Mouse (Mus musculus) cerebral cortex, adult 2 months (tissue): ENCODE data around the gene Galnt18.

Source experiments
- WGBS: fragments of 180-500 bp; shearing (Covaris S2); methylation state at CpG from one replicate; pipeline ENCODE4 v1.1.7; 2018; 5-methylcytosine and 5-hydroxymethylcytosine counted together

The Galnt18 gene

DNA sequence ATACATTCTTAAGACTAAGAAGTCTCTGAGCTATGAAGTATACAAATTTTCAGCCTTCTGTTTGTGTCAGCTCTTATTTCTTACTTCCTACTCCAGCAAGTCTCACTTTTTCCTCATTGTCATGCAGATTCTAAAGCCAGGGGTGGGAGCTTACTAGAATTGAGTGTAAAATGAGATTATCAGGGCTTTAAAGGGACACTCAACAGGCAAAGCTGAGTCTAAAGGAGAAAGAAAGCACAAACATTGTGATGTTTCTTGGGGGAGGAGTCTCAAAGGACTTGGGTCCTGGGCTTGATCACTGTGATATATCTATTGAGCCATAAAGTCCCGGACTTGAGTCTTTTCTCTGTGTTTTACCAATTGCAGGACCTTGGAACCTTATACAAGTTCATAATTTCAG lies 234.2 kb downstream of the Galnt18 start:
- WGBS, result 95% methylated on average over 1 of the region's 1 CpGs

- WGBS, result 71% methylated on average over 6 of the region's 6 CpGs
These were observed 241.8 kb downstream of the Galnt18 start for GRCm38 (mm10) chr7:111537946-111538345.

DNA sequence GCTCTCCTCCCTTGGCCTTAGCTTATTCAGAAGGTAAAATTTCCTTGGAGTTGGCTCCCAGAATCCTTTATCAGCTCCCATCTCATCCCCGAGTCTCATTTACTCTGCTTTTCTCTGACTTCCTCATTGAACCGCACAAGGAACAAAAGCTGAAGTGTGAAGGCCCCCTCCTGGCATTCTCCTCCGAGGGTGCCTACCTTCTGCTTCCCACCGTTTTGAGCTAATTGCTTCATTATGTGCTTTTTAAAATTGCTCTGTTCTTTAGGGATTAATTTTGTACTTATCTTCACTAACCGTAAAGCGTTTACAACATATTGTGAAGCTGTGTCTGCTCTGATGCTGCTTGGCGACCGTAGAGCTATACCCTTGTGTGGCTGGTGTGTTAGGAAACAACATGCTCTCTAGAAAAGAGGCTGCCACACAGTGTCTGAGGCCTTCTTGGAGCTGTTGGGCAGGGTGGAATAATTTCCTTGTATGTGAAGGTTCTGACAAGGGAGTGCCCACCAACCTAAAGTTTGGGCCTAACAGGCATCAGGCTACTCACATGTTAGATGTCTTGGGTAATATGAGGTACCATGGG lies 244.9 kb downstream of the Galnt18 start:
- WGBS, result 53% methylated on average over 8 of the region's 8 CpGs

DNA sequence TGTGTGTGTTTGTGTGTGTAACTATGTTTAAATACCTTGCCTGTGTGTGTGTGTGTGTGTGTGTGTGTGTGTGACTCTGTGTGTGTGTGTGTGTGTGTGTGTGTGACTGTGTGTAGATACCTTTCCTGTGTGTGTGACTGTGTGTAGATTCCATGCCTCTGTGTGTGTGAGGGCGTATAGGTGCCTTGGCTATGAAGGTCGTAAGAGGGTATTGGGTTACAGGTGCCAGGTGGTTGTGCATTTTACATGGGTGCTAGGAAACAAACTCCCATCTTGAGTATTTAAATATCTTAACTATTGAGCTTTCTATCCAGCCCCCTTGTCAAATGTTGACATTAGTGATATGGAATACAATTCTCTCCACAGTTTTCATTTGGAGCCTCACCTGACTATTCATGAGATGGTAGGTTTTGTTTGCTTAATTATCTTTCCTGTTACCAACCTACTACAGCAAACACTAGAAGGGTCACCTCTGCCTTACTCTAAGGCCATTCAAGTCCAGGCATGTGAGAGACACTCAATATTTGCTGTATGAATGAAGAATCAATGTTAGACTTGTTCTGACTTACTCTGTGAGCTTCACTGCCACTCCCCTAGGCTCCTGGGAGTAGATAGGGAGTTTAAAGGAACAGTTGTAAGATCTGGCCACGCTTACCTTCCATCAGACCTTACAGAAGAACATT lies 250.7 kb downstream of the Galnt18 start:
- 93% methylated on average over 3 of the region's 3 CpGs for WGBS

GRCm38 (mm10) chr7:111528462-111528861 lies 251.3 kb downstream of the Galnt18 start:
- WGBS, result 29% methylated on average over 1 of the region's 1 CpGs

DNA sequence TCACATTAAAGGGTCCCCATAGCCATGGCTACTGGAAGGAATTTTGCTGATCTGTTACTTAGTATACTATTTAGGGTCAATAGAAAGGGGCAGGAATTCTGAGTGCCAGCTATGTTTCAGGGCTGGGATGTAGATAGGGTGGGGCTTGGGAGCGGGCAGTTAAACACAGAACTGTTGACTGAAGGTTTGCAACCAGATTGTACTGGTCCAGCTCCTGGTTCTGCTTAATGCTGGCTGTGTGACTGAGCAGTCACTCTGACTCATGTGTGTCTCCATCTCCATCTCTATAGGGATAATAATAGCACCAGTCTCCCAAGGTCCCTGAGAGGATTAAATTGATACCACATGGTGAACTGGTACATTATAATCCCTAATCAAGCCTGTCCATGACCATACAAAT lies 258.9 kb downstream of the Galnt18 start:
- 86% methylated on average over 1 of the region's 1 CpGs for WGBS

DNA sequence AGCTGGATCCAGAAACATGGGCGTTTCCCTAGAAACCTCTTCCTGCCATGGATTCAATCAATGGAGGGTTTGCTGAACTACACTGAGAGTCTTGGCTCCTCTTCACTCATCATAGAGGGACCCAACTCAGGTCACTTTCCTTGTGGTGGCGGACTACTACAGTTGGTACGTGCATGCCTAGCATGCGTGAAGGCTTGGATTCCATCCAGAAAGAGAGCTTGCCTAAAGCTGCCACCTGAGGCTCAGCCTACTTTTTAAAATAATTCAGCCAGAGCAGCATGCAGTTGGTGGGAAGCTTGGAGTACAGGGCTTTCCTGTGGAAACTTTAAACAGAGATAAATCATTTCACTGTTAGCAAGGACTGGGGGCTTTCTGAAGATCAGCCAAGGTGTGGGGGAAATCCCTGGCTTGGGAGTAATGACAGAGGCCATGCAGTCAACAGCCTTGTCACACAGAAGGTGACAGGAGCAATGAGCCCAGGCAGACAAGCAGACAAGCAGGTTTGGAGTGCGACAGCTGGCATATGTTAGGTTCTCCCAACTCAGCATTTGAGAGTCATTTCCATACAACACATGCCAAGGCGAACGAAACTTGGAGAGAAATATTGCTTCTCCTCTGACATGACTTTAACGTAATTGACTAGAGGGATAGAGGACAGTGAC lies 261.1 kb downstream of the Galnt18 start:
- 49% methylated on average over 8 of the region's 8 CpGs for WGBS

DNA sequence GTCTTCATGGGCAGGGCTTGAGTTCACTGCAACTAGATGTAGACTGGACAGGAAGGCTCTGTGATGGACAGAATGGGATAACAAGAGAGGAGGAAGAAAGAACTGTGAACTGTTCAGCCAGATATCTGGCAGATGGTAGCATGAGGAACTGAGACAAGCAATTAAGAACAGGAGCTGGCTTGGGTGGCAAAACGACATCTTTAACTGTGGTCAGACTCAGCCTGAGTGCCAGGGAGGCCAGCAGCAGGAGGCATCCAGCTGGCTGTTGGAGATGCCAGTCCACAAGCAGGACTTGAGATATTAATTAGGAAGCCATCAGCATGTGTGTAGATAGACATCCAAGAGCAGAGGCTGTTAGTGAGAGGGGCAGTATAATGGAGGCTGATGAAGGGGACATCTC lies 262.9 kb downstream of the Galnt18 start:
- WGBS, result 47% methylated on average over 1 of the region's 1 CpGs

DNA sequence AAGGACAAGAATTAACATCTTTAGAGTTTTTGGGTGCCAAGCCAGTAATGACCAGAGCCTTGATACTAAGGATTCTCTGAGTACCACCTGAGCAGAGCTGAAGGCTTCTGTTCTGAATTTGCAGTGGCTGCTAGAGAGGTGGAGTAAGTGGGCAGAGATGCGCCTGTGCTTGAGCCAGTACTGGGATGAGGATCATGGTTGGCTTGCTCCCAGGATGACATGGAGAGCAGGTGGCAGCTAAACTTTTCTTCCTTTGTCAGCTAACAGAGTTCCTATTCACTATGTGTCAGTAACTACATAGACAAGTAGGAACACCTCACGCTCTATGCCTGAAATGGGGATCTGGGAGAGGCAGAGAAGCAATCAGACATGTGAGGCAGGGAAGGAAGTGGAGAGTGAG lies 264.3 kb downstream of the Galnt18 start:
- WGBS, result 65% methylated on average over 2 of the region's 2 CpGs

GRCm38 (mm10) chr7:111509167-111509854 lies 270.5 kb downstream of the Galnt18 start:
- 92% methylated on average over 2 of the region's 2 CpGs for WGBS

GRCm38 (mm10) chr7:111500616-111501015 lies 279.2 kb downstream of the Galnt18 start:
- WGBS, result 54% methylated on average over 2 of the region's 2 CpGs

GRCm38 (mm10) chr7:111499255-111499790 lies 280.5 kb downstream of the Galnt18 start:
- WGBS, result 63% methylated on average over 2 of the region's 2 CpGs

- WGBS, result 65% methylated on average over 6 of the region's 6 CpGs
These were observed 282.6 kb downstream of the Galnt18 start for GRCm38 (mm10) chr7:111497191-111497590.

DNA sequence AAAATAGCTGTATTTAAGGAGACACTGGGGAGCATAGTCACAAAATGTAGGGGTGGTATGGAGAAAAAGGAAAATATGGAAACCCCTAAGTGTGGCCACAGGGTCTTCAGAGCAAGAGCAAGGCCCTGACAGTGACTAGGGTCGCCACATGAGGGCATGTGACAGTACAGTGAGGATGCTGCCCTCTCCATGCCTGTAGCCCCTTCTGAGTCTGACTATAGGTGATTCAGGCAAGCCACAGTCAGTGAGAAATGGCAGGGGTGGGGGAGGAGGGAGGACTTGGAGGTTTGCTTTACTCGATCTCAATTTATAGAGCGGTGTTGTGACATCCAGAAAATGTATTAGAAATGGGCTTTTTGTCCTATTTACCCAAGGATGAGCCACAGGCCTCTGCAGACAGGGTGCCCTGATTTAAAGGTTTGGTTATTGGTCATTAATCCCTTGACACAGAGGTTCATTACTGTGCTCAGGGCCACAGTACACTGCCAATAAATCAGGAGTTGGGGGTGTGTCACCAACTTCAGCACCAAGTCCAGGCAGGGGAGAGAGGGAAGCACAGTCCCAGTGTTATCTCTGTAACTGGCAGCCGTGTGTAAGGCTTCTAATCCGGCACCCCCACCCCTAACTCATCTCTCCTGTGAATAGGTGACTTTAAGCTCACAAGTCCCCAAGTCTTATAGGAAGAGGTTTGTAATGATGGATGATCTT lies 287.4 kb downstream of the Galnt18 start:
- WGBS, result 92% methylated on average over 5 of the region's 5 CpGs

GRCm38 (mm10) chr7:111491566-111491965 lies 288.2 kb downstream of the Galnt18 start:
- 94% methylated on average over 2 of the region's 2 CpGs for WGBS

DNA sequence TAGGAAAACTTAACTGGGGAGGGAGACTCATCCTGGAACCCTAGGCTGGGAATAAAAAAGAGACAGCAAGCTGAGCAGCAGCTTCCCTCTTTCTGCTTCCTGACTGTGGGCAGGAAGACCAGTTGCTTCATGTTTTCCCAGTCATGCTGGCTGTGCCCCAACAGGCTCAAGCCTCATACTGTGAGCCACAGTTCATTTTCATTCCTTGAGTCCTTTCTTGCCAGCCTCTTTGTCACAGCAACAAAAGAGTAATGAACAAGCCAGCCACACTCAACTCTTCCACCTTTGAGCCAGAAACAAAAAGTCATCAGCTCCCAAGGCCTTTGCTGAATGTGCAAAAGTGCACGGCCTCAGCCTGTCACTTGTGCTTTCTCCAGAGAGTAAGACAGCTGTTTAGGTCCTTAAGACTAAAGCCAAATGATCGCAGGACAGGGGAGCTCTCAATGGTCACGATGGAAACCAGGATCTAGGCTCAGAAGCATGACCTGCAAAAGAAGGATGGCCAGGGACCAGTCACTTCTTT lies 292.9 kb downstream of the Galnt18 start:
- 60% methylated on average over 3 of the region's 3 CpGs for WGBS

DNA sequence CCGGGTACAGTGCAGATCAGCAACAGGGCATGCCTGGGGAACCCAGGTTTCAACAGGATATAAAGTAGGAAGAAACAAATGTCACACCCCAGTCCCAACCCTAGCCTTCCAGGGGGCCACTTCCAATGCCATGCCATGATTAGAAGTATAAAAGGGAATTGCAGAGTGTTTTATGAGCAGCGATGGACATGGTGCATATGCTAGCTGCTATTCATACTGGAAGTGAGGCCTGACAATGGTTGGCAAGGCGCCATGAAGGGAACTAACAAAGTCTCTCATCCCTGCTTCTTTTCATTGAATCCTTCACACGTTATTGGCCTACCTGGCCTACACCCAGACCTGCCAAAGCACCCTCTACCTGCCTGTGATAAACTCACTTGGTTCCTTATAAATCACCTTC lies 295.9 kb downstream of the Galnt18 start:
- 75% methylated on average over 4 of the region's 4 CpGs for WGBS

GRCm38 (mm10) chr7:111483321-111483720 lies 296.5 kb downstream of the Galnt18 start:
- WGBS, result 76% methylated on average over 3 of the region's 3 CpGs

GRCm38 (mm10) chr7:111467715-111468114 lies 312.1 kb downstream of the Galnt18 start:
- WGBS, result 49% methylated on average over 5 of the region's 5 CpGs

GRCm38 (mm10) chr7:111466720-111467119 lies 313.1 kb downstream of the Galnt18 start:
- 83% methylated on average over 1 of the region's 1 CpGs for WGBS

DNA sequence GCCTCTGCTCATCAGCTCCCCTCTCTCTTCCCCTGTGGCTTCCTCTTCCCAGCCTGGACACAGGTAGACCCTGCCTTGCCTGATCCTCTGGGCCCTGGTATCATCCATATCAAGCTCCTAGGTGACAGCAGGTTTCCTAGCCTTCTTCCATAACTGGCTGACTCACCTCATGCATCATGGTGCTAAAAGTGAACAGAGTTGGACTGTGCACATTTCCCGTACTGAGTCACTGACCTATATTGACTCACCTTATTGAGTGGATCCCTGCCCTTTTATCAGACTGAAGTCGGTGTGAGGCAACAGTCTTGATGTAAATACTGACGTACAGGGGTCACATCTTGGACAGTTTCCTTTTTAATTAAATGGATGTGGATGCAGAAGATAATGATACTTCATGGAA lies 313.7 kb downstream of the Galnt18 start:
- 82% methylated on average over 3 of the region's 3 CpGs for WGBS
